Mouse (Mus musculus): ENCODE data around the gene Crybg1. TPM values are rescaled to one million over a fixed set of nuclear protein-coding genes. Genes with fewer than 3 reads are reported as not detected.

Crybg1 gene
- polyA plus RNA-seq, 1 experiment from 2014 or later, result 1.1 TPM

DNA sequence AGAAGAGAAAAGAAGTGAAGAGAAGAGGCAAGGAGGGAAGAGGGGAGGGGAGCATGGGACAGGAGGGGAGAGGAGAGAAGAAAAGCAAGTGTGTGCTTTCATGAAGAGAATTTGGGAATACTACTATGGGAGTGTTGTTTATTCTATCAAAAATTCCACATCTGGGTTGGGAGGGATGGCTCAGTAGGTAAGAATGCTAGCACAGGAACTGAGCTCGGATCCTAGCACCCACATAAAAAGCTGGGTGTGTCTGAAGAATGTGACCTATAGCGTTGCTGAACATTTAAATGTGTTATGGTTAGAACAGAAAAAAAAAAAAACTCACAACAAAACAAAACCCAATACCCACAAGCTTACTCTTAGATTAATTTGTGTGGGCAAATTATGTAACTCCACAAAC, 133.0 kb downstream of the Crybg1 start:
- Histone ChIP-seq H3K4me3 (ENCODE audit: low read depth, low read length) (no peak overlapping the region), H3K4me1 (ENCODE audit: control insufficient read depth, insufficient read depth, low read length) (no peaks in the 10 kb centered on the region), H3K27ac (replicated peaks; ENCODE audit: low read depth, low read length) (no peak overlapping the region), H3K27me3 (ENCODE audit: control insufficient read depth, insufficient read depth, low read length) (no peaks in the 10 kb centered on the region), H3K9me3 (replicated peaks; ENCODE audit: control insufficient read depth, low read length) (no peaks in the 10 kb centered on the region), H3K9ac (replicated peaks; ENCODE audit: low read length) (no peak overlapping the region), H3K4me2 (ENCODE audit: low read depth, low read length) (no peak overlapping the region), H3K36me3 (replicated peaks; ENCODE audit: control insufficient read depth, insufficient read depth, low read depth, low read length) (no peaks in the 10 kb centered on the region)
- ATAC-seq (replicated peaks; ENCODE audit: insufficient number of reproducible peaks, low FRiP score, low TSS enrichment, low read depth) (no peak), DNase-seq (ENCODE audit: low spot score) (no peak)
- WGBS, result 69% methylated on average over 2 of the region's 2 CpGs

DNA sequence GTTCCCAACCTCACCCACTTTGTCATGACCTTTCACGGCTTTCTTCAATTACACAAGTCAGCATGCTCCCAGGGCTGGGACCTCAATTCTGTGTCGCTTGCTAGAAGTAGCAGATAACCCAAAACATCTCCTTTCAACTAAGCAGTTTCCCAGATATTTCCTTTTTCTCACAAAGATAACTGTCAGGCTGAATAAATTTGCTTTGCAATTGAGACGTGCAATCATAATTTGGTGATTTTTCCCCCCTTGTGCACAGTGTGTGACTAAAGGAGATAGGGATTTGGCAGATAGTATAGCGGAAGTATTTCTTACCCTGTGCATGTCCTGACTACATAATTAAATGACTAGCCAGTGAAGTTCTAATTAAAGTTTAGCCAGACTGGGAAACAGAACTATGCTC, 134.8 kb downstream of the Crybg1 start:
- H3K9me3 ChIP-seq (replicated peaks; ENCODE audit: control insufficient read depth, low read length), result no peaks in the 10 kb centered on the region
- H3K27ac ChIP-seq (replicated peaks; ENCODE audit: low read depth, low read length), result no peak overlapping the region
- no peak overlapping the region for H3K9ac ChIP-seq (replicated peaks; ENCODE audit: low read length)
- ATAC-seq (replicated peaks; ENCODE audit: insufficient number of reproducible peaks, low FRiP score, low TSS enrichment, low read depth) (no peak), DNase-seq (ENCODE audit: low spot score) (no peak)
- WGBS, result 64% methylated on average over 4 of the region's 4 CpGs
- no peaks in the 10 kb centered on the region for H3K36me3 ChIP-seq (replicated peaks; ENCODE audit: control insufficient read depth, insufficient read depth, low read depth, low read length)
- no peak overlapping the region for H3K4me2 ChIP-seq (ENCODE audit: low read depth, low read length)
- no peak overlapping the region for H3K4me3 ChIP-seq (ENCODE audit: low read depth, low read length)
- no peaks in the 10 kb centered on the region for H3K4me1 ChIP-seq (ENCODE audit: control insufficient read depth, insufficient read depth, low read length)
- no peaks in the 10 kb centered on the region for H3K27me3 ChIP-seq (ENCODE audit: control insufficient read depth, insufficient read depth, low read length)

DNA sequence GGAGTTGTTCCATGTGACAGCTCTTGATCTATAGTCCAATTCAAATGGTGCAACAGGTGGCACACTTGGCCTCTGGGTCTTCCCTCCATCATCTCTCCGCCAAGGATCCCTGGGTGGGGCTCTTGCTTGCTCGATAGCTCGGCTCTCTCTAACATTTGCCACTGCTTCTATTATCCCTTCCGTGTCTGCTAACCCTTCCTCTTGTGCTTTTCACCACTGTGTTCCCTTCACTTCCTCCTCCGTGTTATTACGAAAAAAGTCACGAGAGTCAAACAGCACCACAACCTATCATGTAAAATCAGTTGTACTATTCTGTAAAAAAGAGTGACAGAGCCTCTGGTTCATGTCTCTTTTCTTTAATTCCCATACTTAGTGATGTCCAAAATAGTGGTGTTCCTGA, 137.2 kb downstream of the Crybg1 start:
- no peaks in the 10 kb centered on the region for H3K36me3 ChIP-seq (replicated peaks; ENCODE audit: control insufficient read depth, insufficient read depth, low read depth, low read length)
- H3K27ac ChIP-seq (replicated peaks; ENCODE audit: low read depth, low read length), result no peak overlapping the region
- WGBS, result 80% methylated on average over 7 of the region's 7 CpGs
- no peak overlapping the region for H3K4me3 ChIP-seq (ENCODE audit: low read depth, low read length)
- H3K27me3 ChIP-seq (ENCODE audit: control insufficient read depth, insufficient read depth, low read length), result no peaks in the 10 kb centered on the region
- H3K9ac ChIP-seq (replicated peaks; ENCODE audit: low read length), result no peak overlapping the region
- ATAC-seq (replicated peaks; ENCODE audit: insufficient number of reproducible peaks, low FRiP score, low TSS enrichment, low read depth) (no peak), DNase-seq (ENCODE audit: low spot score) (no peak)
- no peak overlapping the region for H3K4me2 ChIP-seq (ENCODE audit: low read depth, low read length)
- H3K9me3 ChIP-seq (replicated peaks; ENCODE audit: control insufficient read depth, low read length), result no peaks in the 10 kb centered on the region
- no peaks in the 10 kb centered on the region for H3K4me1 ChIP-seq (ENCODE audit: control insufficient read depth, insufficient read depth, low read length)

DNA sequence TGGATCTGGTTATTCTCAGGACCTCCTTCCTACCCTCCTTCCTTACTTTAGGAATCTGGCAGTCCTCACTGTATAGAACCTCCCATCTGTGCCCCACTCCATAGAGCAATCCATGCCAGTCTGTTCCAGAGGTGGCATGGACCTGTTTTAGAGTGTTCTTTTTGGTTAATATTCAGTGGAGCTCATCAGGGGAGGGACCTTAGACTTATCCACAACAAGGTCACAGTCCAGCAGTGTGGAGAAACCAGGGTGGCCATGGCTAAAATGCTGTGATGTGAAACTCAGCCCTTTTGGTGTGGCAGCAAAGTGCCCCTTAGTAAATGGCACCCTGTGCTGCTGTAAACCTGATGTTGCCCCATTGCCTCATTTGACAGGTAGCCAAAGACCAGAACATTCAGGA, 139.8 kb downstream of the Crybg1 start:
- Histone ChIP-seq H3K4me3 (ENCODE audit: low read depth, low read length) (no peak overlapping the region), H3K4me1 (ENCODE audit: control insufficient read depth, insufficient read depth, low read length) (peaks cover 4% of the 10 kb centered on the region), H3K9me3 (replicated peaks; ENCODE audit: control insufficient read depth, low read length) (no peaks in the 10 kb centered on the region), H3K36me3 (replicated peaks; ENCODE audit: control insufficient read depth, insufficient read depth, low read depth, low read length) (no peaks in the 10 kb centered on the region), H3K4me2 (ENCODE audit: low read depth, low read length) (no peak overlapping the region), H3K9ac (replicated peaks; ENCODE audit: low read length) (no peak overlapping the region), H3K27ac (replicated peaks; ENCODE audit: low read depth, low read length) (no peak overlapping the region), H3K27me3 (ENCODE audit: control insufficient read depth, insufficient read depth, low read length) (peaks cover 24% of the 10 kb centered on the region)
- ATAC-seq (replicated peaks; ENCODE audit: insufficient number of reproducible peaks, low FRiP score, low TSS enrichment, low read depth) (no peak), DNase-seq (ENCODE audit: low spot score) (no peak)

DNA sequence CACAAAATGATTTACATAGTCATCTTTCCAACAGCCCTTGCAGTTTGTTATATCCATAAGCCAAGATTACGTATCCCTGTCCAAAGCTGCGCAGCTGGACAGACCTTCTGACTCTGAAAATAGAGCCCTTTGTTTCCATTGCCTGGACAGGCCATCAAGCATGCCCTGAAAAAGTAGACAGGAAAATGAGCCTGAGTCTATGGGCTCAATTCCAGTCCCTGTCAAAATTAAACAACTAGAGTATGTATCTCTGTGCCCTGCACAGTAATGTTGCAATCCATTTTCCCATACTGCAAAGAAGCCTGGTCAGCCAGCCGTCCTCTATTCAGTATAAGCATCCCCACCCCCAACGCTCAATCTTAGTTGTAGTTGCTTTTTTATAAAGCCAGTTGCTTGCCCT, 141.8 kb downstream of the Crybg1 start:
- 77% methylated on average over 4 of the region's 4 CpGs for WGBS

DNA sequence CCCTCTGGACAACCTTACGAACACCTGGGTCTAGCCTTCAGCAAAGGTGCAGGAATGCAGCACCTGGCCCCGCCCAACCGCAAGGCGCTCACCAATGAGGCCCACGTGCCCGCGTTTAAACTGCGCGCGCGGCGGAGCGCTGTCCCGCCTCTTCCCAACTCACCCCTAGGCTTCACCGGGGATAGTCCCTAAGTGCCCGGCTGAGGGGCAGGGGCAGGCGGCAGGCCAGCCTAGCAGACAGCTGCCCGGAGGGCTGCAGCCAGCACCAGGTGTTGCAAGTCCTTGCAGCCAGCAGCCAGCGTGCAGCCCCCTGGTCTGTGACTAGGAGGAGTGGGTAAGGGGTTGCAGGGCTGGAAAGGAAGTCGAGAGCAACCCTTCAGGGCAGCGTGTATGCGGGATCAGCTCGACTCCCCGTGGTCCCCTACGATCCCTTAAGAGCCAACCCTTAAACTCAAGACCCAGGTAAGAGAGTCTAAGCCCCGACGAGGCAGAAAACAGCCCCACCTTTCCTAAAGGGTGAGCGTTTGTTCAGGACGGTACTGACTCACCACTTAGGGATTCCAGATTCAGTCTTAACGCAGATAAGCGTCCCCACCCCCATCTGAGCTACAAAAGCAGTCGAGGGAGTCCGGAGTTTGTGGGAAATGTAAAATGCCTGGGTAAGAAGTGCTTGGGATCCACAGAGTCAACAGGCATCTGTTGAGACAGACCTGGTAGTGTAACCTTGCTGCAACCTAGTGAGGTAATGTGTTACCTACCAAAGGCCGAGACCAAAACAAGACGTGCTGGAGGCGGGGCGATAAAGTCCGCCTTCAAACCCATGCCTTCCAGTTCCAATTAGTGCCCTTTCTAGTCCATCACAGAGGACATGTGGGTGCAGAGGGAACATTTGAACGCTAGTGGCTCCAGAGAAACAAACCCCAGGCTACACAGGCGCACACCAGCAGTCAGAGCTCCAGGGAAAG, 142.7 kb downstream of the Crybg1 start:
- Histone ChIP-seq H3K27ac (replicated peaks; ENCODE audit: low read depth, low read length) (no peak overlapping the region), H3K9ac (replicated peaks; ENCODE audit: low read length) (peak overlapping the region; percentile 37), H3K4me1 (ENCODE audit: control insufficient read depth, insufficient read depth, low read length) (peaks cover 5% of the 10 kb centered on the region), H3K9me3 (replicated peaks; ENCODE audit: control insufficient read depth, low read length) (no peaks in the 10 kb centered on the region), H3K27me3 (ENCODE audit: control insufficient read depth, insufficient read depth, low read length) (peaks cover 34% of the 10 kb centered on the region), H3K4me3 (ENCODE audit: low read depth, low read length) (peak overlapping the region; percentile 32), H3K36me3 (replicated peaks; ENCODE audit: control insufficient read depth, insufficient read depth, low read depth, low read length) (no peaks in the 10 kb centered on the region), H3K4me2 (ENCODE audit: low read depth, low read length) (peak overlapping the region; percentile 74)
- DNase-seq (ENCODE audit: low spot score), result peak; percentile 56
- 1% methylated on average over 40 of the region's 40 CpGs for WGBS
- ATAC-seq (replicated peaks; ENCODE audit: insufficient number of reproducible peaks, low FRiP score, low TSS enrichment, low read depth), result peak; percentile 53; the same call in 1 of the 2 replicates

More for the DNA sequence above, 141.8 kb downstream of the Crybg1 start:
- no peak overlapping the region for H3K27ac ChIP-seq (replicated peaks; ENCODE audit: low read depth, low read length)
- no peaks in the 10 kb centered on the region for H3K9me3 ChIP-seq (replicated peaks; ENCODE audit: control insufficient read depth, low read length)
- peaks cover 34% of the 10 kb centered on the region for H3K27me3 ChIP-seq (ENCODE audit: control insufficient read depth, insufficient read depth, low read length)
- DNase-seq (ENCODE audit: low spot score) (no peak), ATAC-seq (replicated peaks; ENCODE audit: insufficient number of reproducible peaks, low FRiP score, low TSS enrichment, low read depth) (no peak)
- peaks cover 5% of the 10 kb centered on the region for H3K4me1 ChIP-seq (ENCODE audit: control insufficient read depth, insufficient read depth, low read length)
- no peak overlapping the region for H3K9ac ChIP-seq (replicated peaks; ENCODE audit: low read length)
- H3K4me3 ChIP-seq (ENCODE audit: low read depth, low read length), result no peak overlapping the region
- no peak overlapping the region for H3K4me2 ChIP-seq (ENCODE audit: low read depth, low read length)
- H3K36me3 ChIP-seq (replicated peaks; ENCODE audit: control insufficient read depth, insufficient read depth, low read depth, low read length), result no peaks in the 10 kb centered on the region

DNA sequence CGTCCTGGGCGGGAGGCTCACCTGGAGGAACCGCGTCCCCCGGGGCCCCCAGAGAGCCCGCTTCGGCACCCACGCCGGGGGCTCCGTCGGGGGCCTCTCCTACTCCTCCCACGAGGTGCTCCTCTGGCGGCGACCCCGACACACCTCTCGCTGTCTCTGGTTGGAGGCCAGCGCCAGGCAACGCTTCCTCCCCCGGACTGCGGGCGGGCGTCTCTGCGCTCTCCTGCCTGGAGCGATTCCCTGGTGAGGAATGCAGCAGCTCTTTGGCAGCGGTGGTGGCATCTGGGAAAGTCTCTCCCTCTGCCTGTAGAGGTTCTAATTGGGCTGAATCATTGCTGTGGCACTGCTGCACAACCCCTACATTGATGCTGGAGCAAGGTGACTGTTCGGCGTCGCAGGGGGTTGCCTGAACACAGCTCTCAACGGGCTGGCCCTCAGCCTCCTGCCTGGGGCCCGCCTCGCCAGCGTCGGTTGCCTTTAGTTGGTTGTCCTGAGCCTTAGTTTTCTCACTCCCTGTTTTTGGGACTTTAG, 144.4 kb downstream of the Crybg1 start:
- peaks cover 34% of the 10 kb centered on the region for H3K27me3 ChIP-seq (ENCODE audit: control insufficient read depth, insufficient read depth, low read length)
- no peak overlapping the region for H3K9ac ChIP-seq (replicated peaks; ENCODE audit: low read length)
- 2% methylated on average over 32 of the region's 33 CpGs for WGBS
- H3K27ac ChIP-seq (replicated peaks; ENCODE audit: low read depth, low read length), result no peak overlapping the region
- H3K4me2 ChIP-seq (ENCODE audit: low read depth, low read length), result peak overlapping the region; percentile 58; the same call in 1 of the 2 replicates
- H3K36me3 ChIP-seq (replicated peaks; ENCODE audit: control insufficient read depth, insufficient read depth, low read depth, low read length), result no peaks in the 10 kb centered on the region
- peak overlapping the region; percentile 36 for H3K4me3 ChIP-seq (ENCODE audit: low read depth, low read length)
- peaks cover 5% of the 10 kb centered on the region for H3K4me1 ChIP-seq (ENCODE audit: control insufficient read depth, insufficient read depth, low read length)
- DNase-seq (ENCODE audit: low spot score), result peak; percentile 29
- no peak; the same call in 1 of the 2 replicates for ATAC-seq (replicated peaks; ENCODE audit: insufficient number of reproducible peaks, low FRiP score, low TSS enrichment, low read depth)
- H3K9me3 ChIP-seq (replicated peaks; ENCODE audit: control insufficient read depth, low read length), result no peaks in the 10 kb centered on the region

DNA sequence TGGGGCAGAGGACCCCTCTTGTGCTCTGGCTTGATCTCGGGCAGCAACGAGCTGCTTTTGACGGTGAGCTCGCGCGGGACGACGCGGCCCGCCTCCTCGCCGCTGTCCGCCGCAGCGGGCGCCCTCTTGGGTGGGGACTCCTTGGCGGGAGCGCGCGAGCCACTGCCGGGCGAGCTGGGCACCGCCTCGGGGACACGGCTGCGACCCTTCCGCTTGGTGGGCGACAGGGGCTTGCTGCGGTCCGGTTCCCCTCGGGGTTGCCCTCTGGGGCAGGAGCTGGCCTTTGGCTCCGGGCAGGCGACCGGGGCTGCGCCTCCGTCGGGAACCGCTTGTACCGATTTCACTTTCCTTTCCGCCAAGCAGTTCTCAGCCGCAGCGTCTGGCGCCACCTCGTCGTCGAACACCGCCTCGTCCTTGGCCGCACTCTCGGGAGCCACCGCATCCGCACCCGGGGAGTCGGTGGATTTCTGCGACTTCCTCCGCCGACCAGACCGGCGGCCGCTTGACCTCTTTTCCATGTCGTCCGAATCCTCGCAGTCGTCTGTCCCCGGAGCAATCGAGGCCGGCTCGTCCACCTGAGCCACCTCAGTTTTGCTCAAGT, 145.0 kb downstream of the Crybg1 start:
- no peak for ATAC-seq (replicated peaks; ENCODE audit: insufficient number of reproducible peaks, low FRiP score, low TSS enrichment, low read depth)
- no peaks in the 10 kb centered on the region for H3K36me3 ChIP-seq (replicated peaks; ENCODE audit: control insufficient read depth, insufficient read depth, low read depth, low read length)
- H3K9ac ChIP-seq (replicated peaks; ENCODE audit: low read length), result peak overlapping the region; percentile 46
- peak overlapping the region; percentile 58 for H3K4me2 ChIP-seq (ENCODE audit: low read depth, low read length)
- peaks cover 34% of the 10 kb centered on the region for H3K27me3 ChIP-seq (ENCODE audit: control insufficient read depth, insufficient read depth, low read length)
- H3K4me3 ChIP-seq (ENCODE audit: low read depth, low read length), result peak overlapping the region; percentile 36
- H3K4me1 ChIP-seq (ENCODE audit: control insufficient read depth, insufficient read depth, low read length), result peaks cover 5% of the 10 kb centered on the region
- peak; percentile 33 for DNase-seq (ENCODE audit: low spot score)
- no peak overlapping the region for H3K27ac ChIP-seq (replicated peaks; ENCODE audit: low read depth, low read length)
- 1% methylated on average over 68 of the region's 68 CpGs for WGBS
- no peaks in the 10 kb centered on the region for H3K9me3 ChIP-seq (replicated peaks; ENCODE audit: control insufficient read depth, low read length)

Data from embryonic facial prominence, embryonic 11.5 days (tissue).